Mouse (Mus musculus) lung, adult 2 months (tissue): ENCODE measurements around the gene Gk.

Experiments
- CTCF ChIP-seq: fragments of 200-500 bp; IDR thresholded peaks from 2 replicates; pipeline ENCODE4 v1.5.1; 2011; ENCODE audit warnings: mild to moderate bottlenecking, low read length, control low read depth; ENCODE audit not compliant: insufficient read depth
- POLR2A ChIP-seq: fragments of 200-500 bp; IDR thresholded peaks from 2 replicates; pipeline ENCODE4 v1.6.1; 2011; ENCODE audit warnings: low read depth, mild to moderate bottlenecking, control low read depth, low read length, borderline replicate concordance; ENCODE audit errors: extremely low read depth

- TF ChIP-seq CTCF (no peak), POLR2A (no peak)
Measured at GRCm38 (mm10) chrX:85778346-85778745, 1.7 kb upstream of the Gk start.
